Mouse (Mus musculus) lung, postnatal 0 days (tissue): Measurements from ENCODE around the gene Olfr1382.
"Not testable (repeated sequence)": the region's sequence is repeated elsewhere in the genome, so short reads cannot be mapped to it uniquely, and the experiment has no call there.

Source experiments
- CTCF ChIP-seq: IDR thresholded peaks from 2 replicates; pipeline ENCODE4 v1.5.1; 2016; ENCODE audit warnings: antibody characterized with exemption, mild to moderate bottlenecking
- EP300 ChIP-seq: IDR thresholded peaks from 2 replicates; pipeline ENCODE4 v1.6.1; 2016; ENCODE audit warnings: antibody characterized with exemption, mild to moderate bottlenecking, control low read depth

DNA sequence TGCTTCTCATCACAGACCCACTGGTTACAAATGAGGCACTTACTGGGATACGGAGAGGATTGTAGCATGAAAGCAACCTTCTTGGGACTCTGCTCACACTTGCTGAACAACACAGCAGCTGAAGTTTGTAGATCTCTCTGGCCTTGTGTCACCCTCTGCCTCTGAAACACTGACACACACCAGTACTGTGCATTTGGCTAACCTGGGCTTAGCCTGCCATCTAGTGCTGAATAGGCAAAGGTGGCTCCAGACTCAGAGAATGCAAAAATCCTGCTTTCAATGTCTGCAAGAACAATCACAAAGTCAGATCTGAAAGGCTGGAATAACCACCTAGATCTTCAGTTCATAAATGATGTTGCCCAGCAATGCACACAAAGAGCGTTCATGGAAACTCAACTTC is 8.6 kb downstream of the Olfr1382 start:
- TF ChIP-seq EP300, CTCF: not testable (repeated sequence)
